Mouse (Mus musculus): Measurements from ENCODE around the gene Sugp2. TPM values are rescaled to one million over a fixed set of nuclear protein-coding genes. Genes with fewer than 3 reads are reported as not detected.

Sugp2 gene
- total RNA-seq, 2 experiments from 2014 or later: 128 to 138 TPM

Other genes with a start within 250 kb of the Sugp2 start
- 10 to 100 TPM; 40.9 to 43.3 TPM for gene Gatad2a, start 237.8 kb upstream of the Sugp2 start, total RNA-seq (2021)
- 10 to 100 TPM; 73.4 to 74.8 TPM for gene Mau2, start 191.5 kb upstream of the Sugp2 start, total RNA-seq (2021)
- 10 to 100 TPM; 50.0 to 54.7 TPM for gene Sugp1, start 191.4 kb upstream of the Sugp2 start, total RNA-seq (2021)
- gene Tm6sf2, start 161.3 kb upstream of the Sugp2 start, total RNA-seq (2021): 1 to 10 TPM; 1.3 to 2.5 TPM
- 1 to 10 TPM; 6.8 to 7.7 TPM for gene Hapln4, start 150.8 kb upstream of the Sugp2 start, total RNA-seq (2021)
- gene Ncan, start 113.4 kb upstream of the Sugp2 start, total RNA-seq (2021): 100 to 1,000 TPM; 575 to 578 TPM
- 10 to 100 TPM; 36.1 to 41.7 TPM for gene Nr2c2ap, start 102.9 kb upstream of the Sugp2 start, total RNA-seq (2021)
- gene Rfxank, start 95.1 kb upstream of the Sugp2 start, total RNA-seq (2021): 10 to 100 TPM; 10.5 to 12.0 TPM
- gene Borcs8, start 94.7 kb upstream of the Sugp2 start, total RNA-seq (2021): 10 to 100 TPM; 39.9 to 46.5 TPM
- under 1 TPM; 0.57 to 0.67 TPM for gene Mef2b, start 94.5 kb upstream of the Sugp2 start, total RNA-seq (2021)
- 10 to 100 TPM; 52.3 to 54.7 TPM for gene Tmem161a, start 61.9 kb upstream of the Sugp2 start, total RNA-seq (2021)
- 10 to 100 TPM; 27.9 to 28.8 TPM for gene Slc25a42, start 21.9 kb upstream of the Sugp2 start, total RNA-seq (2021)
- 10 to 100 TPM; 88.5 to 90.7 TPM for gene Armc6, start 240 bp downstream of the Sugp2 start, total RNA-seq (2021)
- gene Homer3, start 48.6 kb downstream of the Sugp2 start, total RNA-seq (2021): 10 to 100 TPM; 45.7 to 47.0 TPM
- 10 to 100 TPM; 49.0 to 53.0 TPM for gene Ddx49, start 68.3 kb downstream of the Sugp2 start, total RNA-seq (2021)
- gene Cope, start 68.3 kb downstream of the Sugp2 start, total RNA-seq (2021): 100 to 1,000 TPM; 122 to 145 TPM
- gene Cers1, start 81.5 kb downstream of the Sugp2 start, total RNA-seq (2021): 10 to 100 TPM; 94.6 to 99.0 TPM
- 10 to 100 TPM; 13.2 to 23.5 TPM for gene Gdf1, start 95.6 kb downstream of the Sugp2 start, total RNA-seq (2021)
- 10 to 100 TPM; 50.8 to 51.0 TPM for gene Upf1, start 119.1 kb downstream of the Sugp2 start, total RNA-seq (2021)
- gene Comp, start 139.3 kb downstream of the Sugp2 start, total RNA-seq (2021): under 1 TPM in 1 of 2 experiments, not detected in 1; 0.31 TPM
- 100 to 1,000 TPM; 103 to 114 TPM for gene Crtc1, start 205.4 kb downstream of the Sugp2 start, total RNA-seq (2021)
- gene Klhl26, start 242.7 kb downstream of the Sugp2 start, total RNA-seq (2021): 10 to 100 TPM; 35.6 to 38.4 TPM